Mouse (Mus musculus) MEL (cell line): ENCODE measurements around the gene Mob3a.

ENCODE experiments used
- CHD2 ChIP-seq: IDR thresholded peaks from 2 replicates; pipeline ENCODE4 v1.6.1; 2011; ENCODE audit warnings: low read length, improper control_type of control experiment
- CTCF ChIP-seq, 3 experiments: IDR thresholded peaks in 2 of 3; conservative IDR thresholded peaks in 1 of 3; 2 replicates each; pipeline ENCODE4 v1.5.1; 2011 to 2012; ENCODE audit warnings: low read length in 3 of 3, low read depth in 2 of 3, mild to moderate bottlenecking in 2 of 3, improper control_type of control experiment in 1 of 3, inconsistent platforms in 1 of 3, mixed read lengths in 1 of 3, moderate library complexity in 1 of 3; ENCODE audit not compliant: control insufficient read depth in 1 of 3, insufficient read depth in 1 of 3, poor library complexity in 1 of 3, severe bottlenecking in 1 of 3
- GATA1 ChIP-seq: IDR thresholded peaks from 2 replicates; pipeline ENCODE4 v1.6.1; 2011; ENCODE audit warnings: low read depth, low read length, improper control_type of control experiment
- JUND ChIP-seq: IDR thresholded peaks from 2 replicates; pipeline ENCODE4 v1.6.1; 2011; ENCODE audit warnings: low read depth, mild to moderate bottlenecking, improper control_type of control experiment, low read length
- MAX ChIP-seq: IDR thresholded peaks from 2 replicates; pipeline ENCODE4 v1.6.1; 2011; ENCODE audit warnings: low read length, improper control_type of control experiment
- MAZ ChIP-seq: IDR thresholded peaks from 2 replicates; pipeline ENCODE4 v1.6.1; 2012; ENCODE audit warnings: low read depth, mild to moderate bottlenecking, inconsistent platforms, low read length, improper control_type of control experiment
- MYB ChIP-seq: IDR thresholded peaks from 2 replicates; pipeline ENCODE4 v1.6.1; 2011; ENCODE audit warnings: mild to moderate bottlenecking, low read depth, low read length, improper control_type of control experiment
- SMC3 ChIP-seq: IDR thresholded peaks from 2 replicates; pipeline ENCODE4 v1.6.1; 2011; ENCODE audit warnings: low read depth, low read length, improper control_type of control experiment
- USF1 ChIP-seq: IDR thresholded peaks from 2 replicates; pipeline ENCODE4 v1.6.1; 2014; ENCODE audit warnings: low read depth, mild to moderate bottlenecking, inconsistent platforms, low read length, improper control_type of control experiment, moderate library complexity
- ZKSCAN1 ChIP-seq: IDR thresholded peaks from 2 replicates; pipeline ENCODE4 v1.6.1; 2012; ENCODE audit warnings: low read depth, mild to moderate bottlenecking, inconsistent platforms, low read length, improper control_type of control experiment, moderate library complexity
- ZMIZ1 ChIP-seq: IDR thresholded peaks from 2 replicates; pipeline ENCODE4 v1.6.1; 2012; ENCODE audit warnings: low read depth, mild to moderate bottlenecking, inconsistent platforms, low read length, improper control_type of control experiment, moderate library complexity
- ZNF384 ChIP-seq: IDR thresholded peaks from 2 replicates; pipeline ENCODE4 v1.6.1; 2012; ENCODE audit warnings: low read depth, mild to moderate bottlenecking, inconsistent platforms, low read length, improper control_type of control experiment

- TF ChIP-seq ZNF384 (no peak), MYB (no peak), JUND (no peak), CTCF (IDR thresholded peaks at IDR 0.05 in 2 of 3, conservative IDR thresholded peaks at IDR 0.05 in 1 of 3; ENCODE audit: control insufficient read depth in 1 of 3, insufficient read depth in 1 of 3, low read depth in 2 of 3, low read length in 3 of 3, poor library complexity in 1 of 3, severe bottlenecking in 1 of 3) (no peak), MAX (no peak), ZKSCAN1 (no peak), CHD2 (no peak), ZMIZ1 (no peak), USF1 (no peak), MAZ (no peak), GATA1 (no peak), SMC3 (no peak)
Measured at GRCm38 (mm10) chr10:80674851-80675404, 26.8 kb downstream of the Mob3a start.
